Mouse (Mus musculus) G1E (cell line): Measurements from ENCODE around the gene Kirrel. TPM values are rescaled to one million over a fixed set of nuclear protein-coding genes. Genes with fewer than 3 reads are reported as not detected.

Experiments used
- ATAC-seq: 2 replicates; pipeline ENCODE4 v1.8.0; 2016; ENCODE audit warnings: mild to moderate bottlenecking; ENCODE audit not compliant: insufficient number of reproducible peaks, poor library complexity, low FRiP score, severe bottlenecking; ENCODE audit errors: extremely low read depth
- DNase-seq: peaks from one replicate; pipeline ENCODE4 v3.0.0; 2012; ENCODE audit warnings: low spot score
- H3K27me3 ChIP-seq: 2 replicates; pipeline ENCODE4 v1.6.1; 2012; ENCODE audit warnings: mild to moderate bottlenecking, low read length, inconsistent platforms; ENCODE audit not compliant: insufficient read depth
- H3K36me3 ChIP-seq: replicated peaks from 2 replicates; pipeline ENCODE3; 2012; ENCODE audit warnings: mild to moderate bottlenecking, inconsistent platforms
- H3K4me1 ChIP-seq: 2 replicates; pipeline ENCODE4 v1.6.1; 2012; ENCODE audit warnings: low read depth, low read length, inconsistent platforms, mixed read lengths; ENCODE audit not compliant: insufficient read depth
- H3K4me3 ChIP-seq: 2 replicates; pipeline ENCODE4 v1.5.1; 2012; ENCODE audit warnings: low read depth, mild to moderate bottlenecking, inconsistent platforms, low read length, moderate library complexity, mixed read lengths
- H3K9me3 ChIP-seq: replicated peaks from 2 replicates; pipeline ENCODE4 v1.6.1; 2012; ENCODE audit warnings: inconsistent platforms
- CTCF ChIP-seq: IDR thresholded peaks from 2 replicates; pipeline ENCODE4 v1.5.1; 2012; ENCODE audit warnings: low read depth, low read length, inconsistent platforms, mixed read lengths
- GATA1 ChIP-seq: IDR thresholded peaks from 2 replicates; pipeline ENCODE4 v1.6.1; 2012; ENCODE audit warnings: borderline replicate concordance, low read length, inconsistent platforms, mixed read lengths
- GATA2 ChIP-seq: IDR thresholded peaks from 2 replicates; pipeline ENCODE4 v1.6.1; 2012; ENCODE audit warnings: low read depth, low read length, inconsistent platforms, borderline replicate concordance
- POLR2AphosphoS5 ChIP-seq: IDR thresholded peaks from 2 replicates; pipeline ENCODE4 v1.6.1; 2012; ENCODE audit warnings: low read depth, low read length, inconsistent platforms; ENCODE audit not compliant: insufficient replicate concordance
- TAL1 ChIP-seq: conservative IDR thresholded peaks from 2 replicates; pipeline ENCODE4 v1.6.1; 2012; ENCODE audit warnings: low read depth, low read length, inconsistent platforms, mixed read lengths
- polyA plus RNA-seq: library from polyadenylated mRNA; stranded (reverse); fragments of >175 nt; gene quantifications from 2 replicates; pipeline ENCODE4 v1.2.3, GENCODE M21; 2012
- total RNA-seq, 2 experiments: library from RNA; stranded (forward) in 1 of 2; stranded (reverse) in 1 of 2; fragments of 200-1000 nt in 1 of 2; fragments of >200 nt in 1 of 2; fragmentation: Nextera tagmentation in 1 of 2; gene quantifications; 2 replicates each; pipeline ENCODE4 v1.2.3; 2014 to 2017

Gene Kirrel
- total and polyA plus RNA-seq, 3 experiments: 0.11 TPM; not detected in 2

GRCm38 (mm10) chr3:87162380-87162779, 12.2 kb downstream of the Kirrel start:
- no peak for ATAC-seq
- TF ChIP-seq GATA2 (no peak), POLR2AphosphoS5 (no peak), GATA1 (no peak), CTCF (no peak), TAL1 (no peak)
- H3K36me3 ChIP-seq: no peaks in the 10 kb centered on the region

DNA sequence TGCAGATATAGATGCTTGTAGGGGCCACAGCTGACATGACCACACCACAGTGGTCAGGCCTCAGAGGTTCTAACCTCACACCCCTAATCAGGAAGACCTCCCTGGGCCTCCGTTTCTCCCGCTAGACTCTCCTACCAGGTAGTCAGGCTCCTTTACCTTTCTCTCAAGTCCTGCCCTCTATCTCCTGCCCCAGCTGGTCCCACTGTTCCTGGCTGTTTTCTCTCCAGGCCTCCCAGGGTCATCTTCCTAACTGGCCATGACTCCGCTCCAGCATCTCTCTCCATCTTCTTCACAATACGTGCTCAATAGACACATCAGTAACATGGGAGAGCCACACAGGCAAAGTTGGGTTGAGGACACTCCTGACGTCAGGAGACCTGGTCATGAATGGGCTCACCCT, 12.9 kb downstream of the Kirrel start:
- H3K4me1 ChIP-seq: no peaks in the 10 kb centered on the region
- H3K4me3 ChIP-seq: no peak overlapping the region
- no peaks in the 10 kb centered on the region for H3K36me3 ChIP-seq
- H3K27me3 ChIP-seq: peaks cover 4% of the 10 kb centered on the region; the same call in 1 of the 2 replicates
- H3K9me3 ChIP-seq: no peaks in the 10 kb centered on the region
- ATAC-seq (no peak), DNase-seq (no peak)
- TF ChIP-seq GATA2 (no peak), GATA1 (no peak), TAL1 (no peak)

More at GRCm38 (mm10) chr3:87162380-87162779, 12.2 kb downstream of the Kirrel start:
- DNase-seq: no peak
- Histone ChIP-seq H3K9me3 (no peaks in the 10 kb centered on the region), H3K27me3 (peaks cover 4% of the 10 kb centered on the region; the same call in 1 of the 2 replicates), H3K4me3 (no peak overlapping the region), H3K4me1 (no peaks in the 10 kb centered on the region)

- ATAC-seq: no peak
- no peak for DNase-seq
- no peaks in the 10 kb centered on the region for H3K4me1 ChIP-seq
- H3K36me3 ChIP-seq: no peaks in the 10 kb centered on the region
- H3K9me3 ChIP-seq: no peaks in the 10 kb centered on the region
- H3K27me3 ChIP-seq: peaks cover 4% of the 10 kb centered on the region; the same call in 1 of the 2 replicates
- no peak overlapping the region for H3K4me3 ChIP-seq
- TF ChIP-seq CTCF: no peak
- no peak for TF ChIP-seq GATA2
- TF ChIP-seq GATA1: no peak
- TF ChIP-seq TAL1: no peak
- no peak for TF ChIP-seq POLR2AphosphoS5
These were observed 13.6 kb downstream of the Kirrel start for GRCm38 (mm10) chr3:87160819-87161509.

DNA sequence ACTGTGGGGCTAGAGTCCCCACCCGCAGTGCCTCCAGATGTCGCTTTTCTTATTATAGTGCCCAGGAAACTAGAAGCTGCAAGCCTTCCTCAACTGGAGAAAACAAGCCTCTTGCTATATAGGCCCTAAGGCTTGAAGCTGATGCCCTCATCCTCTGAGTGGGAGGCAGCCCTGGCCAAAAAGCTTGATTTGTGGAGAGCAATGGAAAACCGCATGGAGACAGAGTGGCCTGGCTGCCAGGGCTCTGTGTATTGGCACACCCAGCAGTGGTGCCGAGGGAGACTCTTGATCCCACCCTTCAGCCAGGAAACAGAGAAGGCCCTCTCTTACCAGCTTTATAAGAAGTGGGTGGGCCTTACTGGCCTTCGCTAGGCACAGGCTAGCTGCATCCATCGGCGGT, 15.4 kb downstream of the Kirrel start:
- no peak for ATAC-seq
- Histone ChIP-seq H3K36me3 (no peaks in the 10 kb centered on the region), H3K4me3 (no peak overlapping the region), H3K9me3 (no peaks in the 10 kb centered on the region), H3K27me3 (peaks cover 2% of the 10 kb centered on the region; the same call in 1 of the 2 replicates), H3K4me1 (no peaks in the 10 kb centered on the region)
- TF ChIP-seq TAL1 (no peak), CTCF (no peak), GATA1 (no peak), POLR2AphosphoS5 (no peak), GATA2 (no peak)
- no peak for DNase-seq

DNA sequence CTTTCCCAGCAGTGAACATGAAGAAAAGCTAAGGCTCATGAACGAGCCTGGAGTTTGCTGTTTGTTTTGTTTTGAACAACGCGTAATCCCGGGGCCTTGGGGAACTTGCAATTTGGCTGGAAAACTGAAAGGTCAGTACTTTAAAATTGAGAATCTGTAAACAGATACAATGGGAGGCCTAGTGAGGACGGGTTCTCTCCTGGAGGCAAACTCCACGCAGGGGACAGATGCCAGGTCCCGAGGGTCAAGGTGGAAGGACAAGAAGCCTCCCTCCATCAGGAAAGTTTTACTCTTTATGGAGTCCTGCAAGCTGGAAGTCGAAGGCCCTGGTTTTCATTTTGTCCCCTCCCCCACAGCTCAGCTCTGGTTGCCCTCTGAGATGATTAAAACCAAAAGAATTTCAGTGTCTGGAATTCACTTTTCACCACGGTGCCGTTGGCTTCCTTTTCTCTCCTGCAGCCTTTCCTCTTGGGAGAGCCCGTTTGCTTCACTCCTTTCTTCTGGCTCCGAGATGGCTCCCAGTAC, 16.7 kb downstream of the Kirrel start:
- Histone ChIP-seq H3K4me1 (no peaks in the 10 kb centered on the region), H3K4me3 (no peak overlapping the region), H3K9me3 (no peaks in the 10 kb centered on the region), H3K36me3 (no peaks in the 10 kb centered on the region), H3K27me3 (peaks cover 2% of the 10 kb centered on the region; the same call in 1 of the 2 replicates)
- DNase-seq (no peak), ATAC-seq (no peak)
- TF ChIP-seq GATA2 (no peak), POLR2AphosphoS5 (no peak), GATA1 (no peak), TAL1 (no peak), CTCF (no peak)

GRCm38 (mm10) chr3:87157297-87157696, 17.2 kb downstream of the Kirrel start:
- H3K4me3 ChIP-seq: no peak overlapping the region
- no peaks in the 10 kb centered on the region for H3K36me3 ChIP-seq
- no peaks in the 10 kb centered on the region for H3K4me1 ChIP-seq
- ATAC-seq (no peak), DNase-seq (no peak)
- TF ChIP-seq POLR2AphosphoS5 (no peak), TAL1 (no peak), GATA2 (no peak), GATA1 (no peak), CTCF (no peak)
- H3K27me3 ChIP-seq: peaks cover 2% of the 10 kb centered on the region; the same call in 1 of the 2 replicates
- no peaks in the 10 kb centered on the region for H3K9me3 ChIP-seq
